Mouse (Mus musculus): ENCODE data around the gene Popdc2.

- TF ChIP-seq CTCF (IDR thresholded peaks at IDR 0.05; ENCODE audit: extremely low read depth, insufficient read depth, insufficient read length, insufficient replicate concordance), result no peak
- no peak for TF ChIP-seq POLR2A (IDR thresholded peaks at IDR 0.05; ENCODE audit: low read depth, low read length)
Measured at GRCm38 (mm10) chr16:38349881-38350280, 12.1 kb upstream of the Popdc2 start.

Data from spleen, adult 2 months (tissue).